Mouse (Mus musculus) T-helper 2 cell (primary cell): ENCODE results near the gene Yeats4.

Source experiments
- in situ Hi-C: fragments of 300-600 bp; cut with MboI, MseI; formaldehyde crosslinking; loops from one replicate; pipeline ENCODE4 v1.15.1; 2025; ENCODE audit warnings: high pct_unique_total_duplicates

Gene Yeats4

DNA sequence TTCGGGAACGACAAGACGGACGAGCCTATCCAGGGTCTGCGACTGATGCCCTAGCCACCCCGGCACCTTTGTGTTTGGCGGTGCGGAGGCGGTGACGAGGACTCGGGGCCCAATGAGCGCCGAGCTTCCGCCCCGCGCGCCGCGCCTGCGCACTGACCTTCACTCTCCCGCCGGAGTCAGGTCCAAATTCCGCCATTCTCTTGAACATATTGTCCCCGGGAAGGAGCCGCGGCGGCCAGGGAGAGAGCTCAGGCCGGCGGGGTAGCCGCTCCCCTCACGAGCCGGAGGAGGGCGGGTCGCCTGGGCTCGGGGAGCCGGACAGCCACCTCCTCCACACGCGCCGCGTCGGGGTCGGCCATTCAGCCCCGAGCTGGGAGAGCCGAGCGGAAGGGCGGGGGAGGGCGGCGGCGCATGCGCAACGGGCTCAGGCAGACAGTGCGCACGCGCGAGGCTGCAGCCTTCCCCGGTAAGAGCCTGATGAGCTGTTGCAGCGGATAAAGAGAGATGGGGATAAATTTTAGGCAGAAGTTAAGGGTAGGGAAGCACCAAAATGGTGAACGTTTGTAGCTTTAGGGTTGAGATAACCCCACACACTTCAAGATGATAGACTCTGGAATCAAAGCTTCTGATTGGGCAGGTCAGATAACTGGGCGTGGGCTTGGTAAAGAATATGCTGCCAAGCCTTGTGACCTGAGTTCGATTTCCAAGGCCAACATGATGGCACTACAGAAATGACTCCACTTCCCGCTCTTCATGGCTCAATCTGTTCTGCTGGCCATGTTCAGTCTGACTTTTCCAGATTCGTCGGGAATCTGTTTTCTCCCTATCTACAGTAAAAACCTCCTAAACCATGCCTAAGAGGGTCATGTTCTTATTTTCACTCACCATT is at the start of gene Yeats4:
TSS of gene Yeats4 (minus strand) at position 406 of the 889 bp plus-strand sequence.
- in situ Hi-C loops: no loop called here

DNA sequence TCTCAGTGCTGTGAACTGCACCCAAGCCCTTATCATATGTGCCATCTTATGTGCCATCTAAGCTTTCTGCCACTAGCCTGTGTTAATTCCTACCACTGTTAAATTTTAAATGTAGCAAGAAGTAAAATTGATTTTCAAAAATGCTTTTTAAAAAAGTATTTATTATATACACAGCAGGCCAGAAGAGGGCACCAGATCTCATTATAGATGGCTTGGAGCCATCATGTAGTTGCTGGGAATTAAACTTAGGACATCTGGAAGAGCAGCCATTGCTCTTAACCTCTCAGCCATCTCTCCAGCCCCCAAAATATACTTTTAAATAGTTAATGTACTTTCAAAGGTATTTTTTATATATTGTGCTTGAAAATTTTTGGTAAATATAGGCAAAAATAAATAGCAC is 47.7 kb upstream of the Yeats4 start:
- in situ Hi-C loops: no loop called here

DNA sequence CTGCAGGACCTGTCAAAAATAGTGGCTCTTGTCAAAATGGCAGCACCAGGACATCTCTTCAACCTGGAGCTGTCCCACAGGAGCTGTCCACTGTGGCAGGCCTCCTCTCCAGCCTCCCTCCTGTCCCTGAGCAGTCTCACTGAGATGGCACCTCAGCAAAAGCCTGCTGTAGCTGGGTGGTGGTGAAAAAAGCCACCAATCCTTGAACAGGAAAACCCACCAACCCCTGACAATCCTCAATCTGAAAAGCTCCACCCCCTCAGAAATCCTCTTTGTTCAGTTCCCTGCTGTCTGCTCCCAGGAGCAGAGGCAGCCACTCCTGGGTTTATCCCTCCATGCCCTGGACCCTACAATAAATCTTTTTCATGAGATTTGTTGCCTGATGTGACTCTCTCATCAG is 35.6 kb upstream of the Yeats4 start:
- in situ Hi-C loops: no loop called here

DNA sequence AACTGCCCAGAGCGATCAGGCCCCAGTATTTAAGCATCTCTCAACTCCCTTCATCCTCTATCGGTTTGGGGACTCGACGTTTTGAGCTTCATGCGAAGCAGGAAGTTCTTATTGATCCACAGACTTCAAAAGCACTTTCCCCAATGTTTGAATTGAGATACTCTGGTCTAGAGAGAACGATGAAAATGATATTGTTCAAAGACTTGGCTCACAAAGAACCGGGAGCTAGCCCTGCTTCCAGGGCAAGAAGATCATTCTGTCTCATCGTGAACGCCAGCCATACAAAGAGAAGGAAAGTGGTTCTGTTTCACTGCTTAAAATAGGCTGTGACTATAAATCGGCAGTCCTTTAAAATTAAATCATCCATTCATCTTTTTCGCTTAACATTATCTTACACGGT is 14.3 kb upstream of the Yeats4 start, which contains the start of gene 9530003J23Rik:
TSS of gene 9530003J23Rik (minus strand) at position 101 of the 400 bp plus-strand sequence.
- in situ Hi-C loops: no loop called here

DNA sequence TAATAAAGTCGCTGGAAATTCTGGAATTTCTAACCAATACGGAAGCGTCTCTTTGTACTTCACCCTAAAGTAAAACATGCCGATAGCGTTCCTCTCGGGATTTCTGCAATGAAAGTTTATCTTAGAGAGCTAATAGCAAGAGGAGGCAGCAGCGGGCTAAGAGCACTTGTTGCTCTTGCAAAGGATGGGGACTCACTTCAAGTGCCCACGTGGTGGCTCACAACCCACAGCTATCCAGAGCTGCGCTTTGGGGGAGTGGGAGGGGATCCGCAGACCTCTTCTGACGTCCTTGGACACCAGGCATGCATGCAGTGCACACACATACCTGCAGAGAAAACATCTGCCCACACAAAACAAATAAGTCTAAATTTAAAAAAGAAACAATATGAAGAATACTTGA is 11.6 kb upstream of the Yeats4 start:
- in situ Hi-C loops: no loop called here

DNA sequence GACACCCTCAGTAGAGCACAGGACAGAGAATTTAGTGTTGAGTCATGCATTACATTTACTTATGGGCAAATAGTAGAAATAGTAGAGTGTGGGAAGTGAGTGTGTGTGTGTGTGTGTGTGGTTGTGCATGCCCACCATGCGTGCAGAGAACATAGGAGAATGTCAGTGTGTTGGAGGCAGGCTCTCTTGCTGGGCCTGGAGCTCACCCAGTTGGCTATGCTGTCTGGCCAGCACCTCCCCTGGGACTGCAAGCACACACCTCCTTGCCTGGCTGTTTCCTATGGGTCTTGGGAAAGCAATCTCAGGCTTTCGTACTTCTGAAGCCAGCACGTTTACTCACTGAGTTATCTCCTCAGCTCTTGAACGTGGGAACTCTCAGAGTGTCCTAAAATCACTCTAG is 10.5 kb upstream of the Yeats4 start:
- in situ Hi-C loops: no loop called here

DNA sequence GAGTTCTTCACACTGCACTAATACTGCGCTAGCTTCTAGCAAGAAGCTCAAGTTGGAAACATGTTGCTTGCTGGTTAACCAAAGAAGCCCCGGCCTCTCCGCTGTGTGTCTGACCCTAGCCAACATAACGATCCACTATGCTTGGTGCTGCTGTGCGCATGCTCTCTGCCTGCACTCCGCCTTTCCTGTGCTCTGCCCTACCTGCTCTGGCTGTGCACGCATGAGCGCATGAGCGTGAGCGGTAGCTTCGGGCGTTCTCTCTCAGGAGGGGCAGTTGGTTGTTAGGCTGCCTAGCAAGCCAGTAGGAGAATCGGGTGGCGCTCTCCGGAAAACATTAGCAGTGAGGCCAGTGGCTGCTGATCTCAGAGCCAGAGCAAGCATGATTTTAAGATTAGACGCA is 5.5 kb upstream of the Yeats4 start:
- in situ Hi-C loops: no loop called here

DNA sequence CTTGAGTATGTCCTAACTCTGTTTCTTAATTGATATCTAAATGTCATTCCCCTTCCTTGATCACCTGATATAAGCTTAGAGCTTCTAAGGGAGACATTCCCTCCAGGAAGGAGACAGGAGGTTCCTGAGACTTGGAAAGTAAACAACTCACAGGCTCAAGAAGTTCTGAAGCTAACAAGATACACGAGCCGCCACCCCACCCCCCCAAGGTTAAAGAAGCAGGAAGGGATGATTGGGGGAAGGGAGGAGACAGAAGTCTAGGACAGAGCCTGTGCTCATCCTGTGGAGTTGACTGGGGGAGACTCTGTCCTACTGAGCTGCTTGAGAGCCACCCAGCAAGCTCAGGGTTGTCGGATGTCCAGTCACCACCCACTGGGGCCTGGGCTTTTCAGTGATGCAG is 1.7 kb upstream of the Yeats4 start:
- in situ Hi-C loops: no loop called here

DNA sequence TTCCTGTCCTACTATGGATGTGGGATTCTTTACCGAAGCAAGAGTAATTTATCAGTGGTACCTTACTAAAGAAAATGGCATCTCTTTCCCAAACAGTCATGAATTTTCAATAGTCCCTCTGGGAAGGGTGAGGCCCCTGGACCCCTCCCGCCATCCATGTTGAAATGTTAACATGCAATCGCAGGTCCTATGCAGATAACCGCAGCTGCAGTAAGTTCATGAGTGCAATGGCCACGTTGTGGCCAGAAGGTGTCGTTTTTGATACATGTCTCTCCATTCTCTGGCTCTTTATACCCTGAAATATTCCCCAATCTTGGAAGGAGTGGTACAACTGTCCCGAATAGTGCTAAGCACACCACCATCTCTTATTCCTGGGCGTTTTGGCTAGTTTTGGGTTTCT is 787 bp upstream of the Yeats4 start:
- in situ Hi-C loops: no loop called here

DNA sequence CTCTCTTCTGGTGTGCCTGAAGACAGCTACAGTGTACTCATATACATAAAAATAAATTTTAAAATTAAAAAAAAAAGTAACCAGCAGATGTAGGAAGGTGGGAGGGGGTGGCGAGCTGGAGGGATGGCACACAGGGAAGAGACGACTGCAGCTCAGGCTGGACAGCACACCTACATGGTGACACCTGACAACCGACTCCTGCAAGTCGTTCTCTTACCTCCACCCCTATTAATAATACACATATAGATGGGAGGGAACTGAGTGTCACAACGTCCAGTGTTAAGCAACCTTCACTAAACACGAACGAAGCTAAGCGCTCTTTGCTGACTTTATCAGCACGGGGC is 577 bp downstream of the Yeats4 start:
- in situ Hi-C loops: no loop called here

DNA sequence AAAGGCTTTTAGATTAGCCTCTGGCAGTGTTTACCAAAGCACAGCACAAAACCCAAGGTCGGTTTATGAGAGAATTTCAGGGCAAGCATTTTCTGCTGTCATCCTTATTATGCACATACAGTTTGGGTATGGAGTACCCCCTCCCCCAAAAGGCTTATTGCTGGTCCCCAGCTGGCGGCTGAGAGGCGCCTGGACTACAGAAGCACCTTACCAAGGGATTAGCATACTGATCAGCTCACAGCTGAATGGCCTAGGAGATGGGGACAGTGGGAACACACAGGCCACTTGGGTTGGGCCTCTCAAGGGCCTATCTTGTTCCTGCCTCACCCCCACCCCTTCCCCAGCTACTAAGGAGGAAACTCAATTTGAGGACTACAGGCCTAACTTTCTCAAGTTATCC is 1.5 kb downstream of the Yeats4 start:
- in situ Hi-C loops: no loop called here

DNA sequence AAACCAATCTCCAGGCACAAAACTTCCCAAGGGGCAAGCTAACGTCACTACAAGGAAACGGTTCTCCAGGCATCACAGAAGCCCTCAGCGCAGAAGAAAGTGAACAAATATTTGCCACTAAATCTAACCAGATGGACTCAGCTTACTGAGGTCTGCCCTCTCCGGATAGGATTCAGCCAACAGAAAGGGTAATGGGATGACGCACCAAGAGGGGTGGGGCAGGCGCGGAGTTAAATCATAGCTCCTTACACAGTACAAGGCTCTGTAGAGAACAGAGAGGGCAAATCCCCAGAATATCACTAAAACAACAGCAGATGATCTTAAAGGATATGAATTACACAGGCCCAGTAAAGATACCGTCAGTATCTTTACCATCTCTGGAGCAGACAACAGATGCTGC is 6.0 kb downstream of the Yeats4 start:
- in situ Hi-C loops: no loop called here

DNA sequence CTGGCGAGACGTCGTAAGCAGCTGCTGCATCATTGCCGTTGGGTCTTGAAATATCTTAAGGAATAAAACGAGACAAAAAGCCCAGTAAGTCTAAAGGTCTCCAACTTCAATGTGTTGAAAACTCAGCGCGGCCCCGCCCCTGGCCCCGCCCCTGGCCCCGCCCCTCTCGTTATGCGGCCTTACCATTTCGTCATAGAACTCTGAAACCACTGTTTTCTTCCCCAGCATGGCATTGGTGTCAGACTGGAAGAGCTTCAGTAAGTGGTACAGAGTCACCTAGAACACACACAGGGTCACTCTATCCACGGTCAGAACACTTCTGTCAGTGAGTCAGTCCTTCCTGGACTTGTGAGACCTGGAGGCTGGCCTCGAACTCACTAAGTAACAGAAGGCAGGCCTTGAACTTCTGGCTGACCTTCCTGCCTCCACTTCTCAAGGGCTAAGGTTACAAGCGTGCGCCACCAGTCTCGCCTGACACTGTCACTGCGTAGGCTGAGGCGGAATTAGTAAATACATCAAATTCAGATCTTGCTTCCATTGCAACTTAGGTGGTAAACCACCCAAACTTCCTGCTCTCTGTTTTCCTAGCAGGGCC is 7.0 kb downstream of the Yeats4 start:
- in situ Hi-C loops: no loop called here

DNA sequence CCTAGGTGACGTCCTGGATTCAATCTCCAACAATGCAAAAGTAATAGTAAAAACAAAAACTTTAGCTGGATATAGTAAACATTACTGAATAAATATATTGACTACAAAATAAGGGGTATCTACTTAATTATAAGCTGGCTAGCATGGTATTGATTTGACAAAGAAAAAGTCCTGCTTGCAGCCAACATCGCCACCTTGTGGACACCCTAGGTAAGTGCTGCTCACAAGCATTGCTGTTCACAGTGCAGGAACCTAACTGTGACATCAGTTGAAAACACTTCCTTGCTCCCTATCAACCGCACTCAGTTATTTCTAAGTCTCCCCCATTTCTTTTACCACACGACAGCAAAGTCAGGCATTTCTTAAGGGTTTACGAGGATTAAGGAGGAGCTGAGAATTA is 7.5 kb downstream of the Yeats4 start:
- in situ Hi-C loops: no loop called here

DNA sequence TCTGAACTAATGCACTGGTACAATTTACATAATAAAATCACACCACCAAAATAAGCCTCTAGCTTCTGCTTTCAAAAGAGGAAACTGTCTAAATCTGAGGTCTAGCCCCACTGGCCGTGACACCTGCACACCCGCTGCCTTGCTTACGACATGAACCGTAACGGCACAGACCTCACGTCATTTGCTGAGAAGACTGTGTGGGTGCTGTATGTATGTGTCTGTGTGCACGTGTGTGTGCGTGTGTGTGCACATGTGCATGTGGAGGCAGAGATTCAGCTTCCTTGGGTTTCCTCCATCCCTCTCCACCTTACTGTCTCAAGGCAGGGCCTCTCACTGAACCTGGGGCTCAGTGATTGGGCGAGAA is 8.2 kb downstream of the Yeats4 start:
- in situ Hi-C loops: no loop called here

DNA sequence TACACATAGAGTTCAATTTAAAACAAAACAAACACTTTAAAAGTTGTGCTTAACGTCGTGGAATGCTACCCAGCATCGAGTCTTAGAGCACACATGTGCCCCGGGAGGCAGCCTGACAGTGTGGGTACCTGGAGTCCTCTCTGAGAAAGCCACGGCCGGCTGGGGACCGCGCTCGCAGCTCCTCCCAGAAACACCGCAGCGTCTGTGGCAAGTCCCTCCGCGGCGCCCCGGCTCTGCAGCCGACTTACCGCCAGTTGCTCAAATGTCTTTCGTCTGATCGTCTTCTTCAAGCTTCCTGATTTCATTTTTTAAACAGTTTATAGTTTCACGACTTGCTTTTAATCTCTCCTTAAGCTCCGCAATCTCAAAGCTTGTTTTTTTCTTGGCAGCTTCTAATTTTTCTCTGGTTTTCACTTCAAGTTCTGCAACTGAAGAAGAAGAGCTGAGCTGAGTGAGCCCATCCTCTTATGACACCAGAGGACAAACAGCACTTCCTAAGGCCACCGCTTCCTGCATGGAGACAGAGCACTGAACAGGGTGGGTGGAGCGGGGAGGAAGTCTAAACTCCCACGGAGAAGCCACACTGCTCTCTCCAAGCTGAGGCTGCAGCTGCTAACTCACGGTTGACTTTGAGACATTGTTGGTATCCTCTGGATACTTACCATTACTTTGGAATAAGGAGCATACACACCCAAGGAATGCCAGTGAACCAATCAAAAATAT is 8.7 kb downstream of the Yeats4 start:
- in situ Hi-C loops: no loop called here

DNA sequence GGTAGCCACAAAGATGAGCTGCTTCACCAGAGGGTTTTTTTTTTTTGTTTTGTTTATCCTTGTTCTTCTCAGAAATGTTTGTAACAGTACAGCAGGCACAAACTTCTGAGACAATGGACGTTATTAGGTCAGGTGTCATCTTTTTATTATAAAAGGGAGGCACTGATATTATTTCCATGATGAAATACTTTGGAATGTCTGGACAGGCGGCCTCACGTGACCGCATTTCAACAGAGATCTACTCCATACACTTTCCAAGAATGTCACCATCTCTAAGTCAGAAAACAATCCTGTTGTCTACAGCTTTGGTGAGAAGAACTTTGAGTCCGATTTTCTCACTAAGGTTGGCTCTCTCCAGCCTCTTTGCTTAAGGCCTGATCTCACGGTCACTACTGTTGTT is 13.3 kb downstream of the Yeats4 start:
- in situ Hi-C loops: no loop called here

DNA sequence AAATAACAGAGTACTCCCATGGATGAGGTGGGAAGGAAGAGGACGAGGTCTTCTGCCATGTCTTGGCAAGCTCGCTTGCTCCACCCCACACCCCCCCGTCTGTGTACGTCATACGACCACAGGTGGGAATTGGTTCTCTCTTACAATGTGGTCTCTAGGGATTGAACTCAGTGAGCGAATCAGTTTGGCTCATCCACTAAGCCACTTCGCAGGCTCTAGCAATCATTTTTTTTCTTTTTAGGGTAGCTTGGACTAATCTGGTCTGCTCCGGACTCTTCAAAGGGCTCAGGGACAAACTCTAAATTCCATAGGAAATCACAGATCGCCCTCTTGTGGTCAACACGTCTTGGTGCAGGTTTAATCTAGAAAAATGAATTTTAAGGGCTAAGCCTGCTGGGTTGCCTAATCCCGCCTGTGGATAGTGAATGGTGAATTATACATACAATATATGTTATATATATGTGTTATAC is 14.8 kb downstream of the Yeats4 start:
- in situ Hi-C loops: loop anchor here (10.0 kb wide), 2 partner anchors 135 to 225 kb away; partner anchors contain the start of gene Best3

DNA sequence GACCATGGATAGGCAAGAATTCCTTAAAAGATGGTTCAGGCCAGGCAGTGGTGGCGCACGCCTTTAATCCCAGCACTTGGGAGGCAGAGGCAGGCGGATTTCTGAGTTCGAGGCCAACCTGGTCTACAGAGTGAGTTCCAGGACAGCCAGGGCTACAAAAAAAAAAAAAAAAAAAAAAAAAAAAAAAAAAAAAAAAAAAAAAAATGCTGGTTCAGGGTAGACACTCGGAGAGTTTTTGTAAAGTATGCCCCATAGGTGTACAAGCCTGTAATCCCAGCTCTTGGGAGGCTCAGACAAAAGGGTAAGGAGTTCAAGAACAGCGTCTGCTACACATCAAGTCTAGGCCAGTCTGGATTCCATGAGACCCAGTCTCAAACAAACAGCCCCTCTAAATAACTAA is 15.5 kb downstream of the Yeats4 start:
- in situ Hi-C loops: loop anchor here (10.0 kb wide), 2 partner anchors 134 to 224 kb away; partner anchors contain the start of gene Best3

DNA sequence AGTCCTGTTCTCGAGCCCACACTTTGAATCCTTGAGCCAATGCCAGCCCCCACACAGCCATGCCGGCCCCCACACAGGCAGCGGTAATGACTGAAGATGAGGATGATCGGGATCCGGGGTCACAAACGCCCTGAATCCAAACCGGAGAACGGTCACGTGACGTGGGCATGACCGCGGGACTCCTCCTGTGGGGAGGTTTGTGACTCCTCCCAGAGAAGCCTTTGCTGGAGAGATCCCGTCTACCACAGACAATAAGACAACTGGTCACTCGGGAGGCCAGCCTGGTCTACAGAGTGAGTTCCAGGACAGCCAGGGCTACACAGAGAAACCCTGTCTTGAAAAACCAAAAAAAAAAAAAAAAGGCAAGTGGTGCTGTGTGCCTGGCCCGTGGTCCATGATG is 16.1 kb downstream of the Yeats4 start:
- in situ Hi-C loops: loop anchor here (10.0 kb wide), 2 partner anchors 133 to 223 kb away; partner anchors contain the start of gene Best3

DNA sequence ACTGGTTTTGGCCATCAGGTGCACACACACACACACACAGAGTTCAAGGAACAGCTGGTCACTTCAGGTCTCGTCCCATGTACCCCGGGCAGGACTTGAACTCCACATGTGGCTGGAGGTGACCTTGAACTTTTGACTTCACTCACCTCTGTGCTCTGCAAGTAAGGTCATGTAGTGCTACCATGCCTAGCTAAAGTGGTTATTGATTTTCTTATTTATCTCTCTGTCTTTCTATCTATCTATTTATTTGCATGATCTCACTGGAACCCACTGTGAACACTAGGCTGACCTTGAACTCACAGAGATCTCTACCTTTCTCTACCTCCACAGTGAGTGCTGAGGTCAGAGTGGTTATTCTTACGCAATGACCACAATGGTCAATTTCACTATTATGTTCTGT is 18.2 kb downstream of the Yeats4 start:
- in situ Hi-C loops: loop anchor here (10.0 kb wide), 2 partner anchors 131 to 221 kb away; partner anchors contain the start of gene Best3

DNA sequence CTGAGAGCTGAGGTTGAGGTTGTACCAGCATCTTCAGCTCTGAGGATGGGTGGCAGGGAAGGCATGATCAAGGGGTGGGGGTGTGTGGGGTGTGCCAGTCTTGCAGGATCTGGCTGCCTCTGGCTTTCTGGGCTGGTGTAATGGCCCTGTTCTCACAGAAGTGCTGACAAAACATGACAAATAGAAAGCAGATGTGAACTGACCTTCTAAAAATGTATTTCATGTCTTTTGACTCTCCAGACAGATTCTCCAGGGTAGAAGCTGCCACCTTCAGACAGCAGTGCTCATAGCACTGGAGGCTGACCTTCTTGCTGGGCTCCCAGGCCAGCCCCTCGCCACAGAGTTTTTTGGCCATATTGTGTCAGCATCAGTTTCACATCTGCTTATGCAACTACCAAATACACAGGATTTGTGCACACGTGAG is 20.7 kb downstream of the Yeats4 start:
- in situ Hi-C loops: loop anchor here (10.0 kb wide), 2 partner anchors 129 to 219 kb away; partner anchors contain the start of gene Best3
